Mouse (Mus musculus) heart, postnatal 0 days (tissue): ENCODE measurements at regions not wholly inside any gene's neighbourhood (a gene's known extent, or its start where the extent isn't known, plus 50 kb on each side); places are given as distances from the start of the nearest gene placed in this dataset.

Source experiments
- CTCF ChIP-seq: IDR thresholded peaks from 2 replicates; pipeline ENCODE4 v1.5.1; 2016; ENCODE audit warnings: antibody characterized with exemption, control low read depth, low read depth
- EP300 ChIP-seq: IDR thresholded peaks from 2 replicates; pipeline ENCODE4 v1.6.1; 2016; ENCODE audit warnings: antibody characterized with exemption, low read depth

- TF ChIP-seq CTCF, result no peak
- TF ChIP-seq EP300, result no peak
These were observed 69.8 kb upstream of the Npas2 start for GRCm38 (mm10) chr1:39123813-39124146.
